Mouse (Mus musculus) gastrocnemius, adult 8-10 months (tissue): ENCODE measurements around the gene Lsm2. TPM values are rescaled to one million over a fixed set of nuclear protein-coding genes. Genes with fewer than 3 reads are reported as not detected.
"Not testable (repeated sequence)": the region's sequence is repeated elsewhere in the genome, so short reads cannot be mapped to it uniquely, and the experiment has no call there.

Experiments
- DNase-seq, 2 experiments: peaks; one replicate each; pipeline ENCODE4 v3.0.0; 2022; ENCODE audit warnings: low spot score in 2 of 2
- total RNA-seq, 4 experiments: library from RNA; stranded (reverse); gene quantifications; 2 replicates each; pipeline ENCODE4 v1.2.4; 2022

Gene Lsm2
- total RNA-seq, 4 experiments from 2014 or later, result 11.7 to 15.7 (median 13.0) TPM

- no peak for DNase-seq
Observed at GRCm38 (mm10) chr17:34956340-34956739, 25.3 kb upstream of the Lsm2 start.

GRCm38 (mm10) chr17:34957291-34957690 lies 24.4 kb upstream of the Lsm2 start:
- DNase-seq, result not testable (repeated sequence)

- DNase-seq, result not testable (repeated sequence)
Observed at GRCm38 (mm10) chr17:34957966-34958365, 23.7 kb upstream of the Lsm2 start.

- DNase-seq, result not testable (repeated sequence)
Observed at GRCm38 (mm10) chr17:34958734-34959129, 22.9 kb upstream of the Lsm2 start.

GRCm38 (mm10) chr17:34959130-34959778 lies 22.4 kb upstream of the Lsm2 start, which contains the start of gene Hspa1b:
Hspa1b (minus strand) TSS chr17:34959238.
- peak; percentile 72 to 80 for DNase-seq

GRCm38 (mm10) chr17:34959881-34960515 lies 21.7 kb upstream of the Lsm2 start:
- DNase-seq, result no peak

- no peak for DNase-seq
Observed at GRCm38 (mm10) chr17:34960702-34961493, 20.8 kb upstream of the Lsm2 start.

- no peak for DNase-seq
Observed at GRCm38 (mm10) chr17:34962125-34962524, 19.5 kb upstream of the Lsm2 start.

- no peak for DNase-seq
Observed at GRCm38 (mm10) chr17:34962841-34963240, 18.8 kb upstream of the Lsm2 start.

GRCm38 (mm10) chr17:34964640-34965049 lies 17.0 kb upstream of the Lsm2 start:
- no peak for DNase-seq

GRCm38 (mm10) chr17:34965627-34966026 lies 16.0 kb upstream of the Lsm2 start:
- no peak for DNase-seq

- not testable (repeated sequence) for DNase-seq
Observed at GRCm38 (mm10) chr17:34969822-34970221, 11.8 kb upstream of the Lsm2 start, which contains the start of gene Gm20481. Gm20481 (plus strand) TSS chr17:34969912.

- DNase-seq, result not testable (repeated sequence)
Observed at GRCm38 (mm10) chr17:34970850-34971249, 10.8 kb upstream of the Lsm2 start.

GRCm38 (mm10) chr17:34971694-34972068 lies 10.0 kb upstream of the Lsm2 start:
- not testable (repeated sequence) for DNase-seq

- peak; percentile 79 to 82 for DNase-seq
Observed at GRCm38 (mm10) chr17:34972069-34972749, 9.5 kb upstream of the Lsm2 start, which contains the start of the genes Hspa1a and Hspa1l. Hspa1a (minus strand) TSS chr17:34972156. Hspa1l (plus strand) TSS chr17:34972703.

GRCm38 (mm10) chr17:34975581-34976492 lies 5.8 kb upstream of the Lsm2 start:
- no peak for DNase-seq

GRCm38 (mm10) chr17:34977000-34977399 lies 4.7 kb upstream of the Lsm2 start:
- no peak for DNase-seq

- no peak for DNase-seq
Observed at GRCm38 (mm10) chr17:34978239-34978638, 3.4 kb upstream of the Lsm2 start.

- DNase-seq, result no peak
Observed at GRCm38 (mm10) chr17:34979631-34980030, 2.0 kb upstream of the Lsm2 start.

- no peak for DNase-seq
Observed at GRCm38 (mm10) chr17:34980655-34981054, 1.0 kb upstream of the Lsm2 start.
